In the genomic region with DNA sequence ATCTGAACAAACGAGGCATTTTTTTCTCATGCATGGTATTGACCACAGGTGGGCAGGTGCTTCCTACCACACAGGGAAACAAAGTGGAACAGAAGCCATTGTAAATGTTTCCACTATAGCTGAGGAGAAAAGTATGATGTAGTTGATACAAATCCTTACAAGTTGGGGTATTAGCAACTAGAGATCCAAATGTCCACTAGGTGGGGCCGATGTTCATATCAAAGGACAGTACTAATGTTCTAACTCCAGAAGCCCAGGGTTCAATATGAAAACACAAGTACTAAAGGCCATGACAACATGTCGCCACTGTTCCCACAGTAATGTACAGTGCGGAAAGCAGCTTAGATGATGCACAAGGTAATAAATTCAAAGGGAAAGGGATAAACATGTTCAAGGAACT, we compare ENCODE assay signal across 10 mouse cellular contexts.
DNase-seq lines count a peak whose midpoint lies in the region; ATAC-seq and TF ChIP-seq lines count a peak whose summit lies in the region.
"Had no signal": no experiment of that assay in that cellular context is flagged by ENCODE, and none has a peak within 500 bp of the region (broad histone marks: within the 10 kb centered on the region; RNA-seq: fewer than 3 reads in every experiment).

No protein-coding gene starts in this region.

- no peak for ATAC-seq in megakaryocyte-erythroid progenitor cell, adult 5-6 weeks (replicated peaks; ENCODE audit: low FRiP score, low TSS enrichment, poor library complexity, severe bottlenecking)
- ATAC-seq: CD4-positive, CD25-positive, alpha-beta regulatory T cell, adult 4 months had no signal

- no peak for TF ChIP-seq POLR2A in cerebellum, adult 2 months (IDR thresholded peaks at IDR 0.05; ENCODE audit: borderline replicate concordance, insufficient read depth, low read length)

- 70% methylated on average over 4 of the region's 4 CpGs for WGBS in cerebellum, adult 2 months

- TF ChIP-seq CTCF in cerebellum, adult 2 months (IDR thresholded peaks at IDR 0.05; ENCODE audit: borderline replicate concordance, insufficient read depth, low read depth, low read length): no peak

- DNase-seq in cerebellum, adult 9-10 months: peak; percentile 10
- DNase-seq in cerebellum, adult 2 months: no peak
- DNase-seq in left cerebral cortex, adult 18-20 months (ENCODE audit: low spot score in 2 of 2): peak; percentile 35 to 40
- DNase-seq in left cerebral cortex, adult 8-10 months (ENCODE audit: low spot score in 2 of 2): no peak
- DNase-seq in 3T3-L1 (ENCODE audit: low read depth, low spot score): peak; percentile 29
- DNase-seq in c-Kit-positive CD71-negative TER-119-negative erythroid progenitor cells, embryonic 14.5 days (ENCODE audit: low read depth): peak; percentile 10
- no peak for DNase-seq in ovary, postnatal 10 days (ENCODE audit: low spot score)

- H3K27ac ChIP-seq in cerebellum, adult 2 months (ENCODE audit: insufficient read depth, low read length): no peak overlapping the region
- H3K27ac ChIP-seq: midbrain, embryonic 10.5 days had no signal

- H3K4me1 ChIP-seq in cerebellum, adult 2 months (ENCODE audit: control insufficient read depth, insufficient read depth, low read length): no peaks in the 10 kb centered on the region
- H3K4me1 ChIP-seq: midbrain, embryonic 10.5 days had no signal

- no peak overlapping the region for H3K4me3 ChIP-seq in cerebellum, adult 2 months (replicated peaks; ENCODE audit: insufficient read depth, low read depth, low read length)
- H3K4me3 ChIP-seq: midbrain, embryonic 10.5 days had no signal

- no peaks in the 10 kb centered on the region for H3K27me3 ChIP-seq in cerebellum, adult 2 months (ENCODE audit: control insufficient read depth, insufficient read depth, low read length)

Comparison
In these comparisons a context has a peak if more than half of its experiments do, and no peak if none do; other contexts are left out.
1. DNase-seq: peak in cerebellum, adult 9-10 months (single experiment), left cerebral cortex, adult 18-20 months (2 of 2), 3T3-L1 (single experiment) and c-Kit-positive CD71-negative TER-119-negative erythroid progenitor cells, embryonic 14.5 days (single experiment); none in cerebellum, adult 2 months (0 of 2), left cerebral cortex, adult 8-10 months (0 of 2) and ovary, postnatal 10 days (single experiment).